Mouse (Mus musculus) gastrocnemius, postnatal 36 days (tissue): Measurements from ENCODE around the gene Anapc15-ps. TPM values are rescaled to one million over a fixed set of nuclear protein-coding genes. Genes with fewer than 3 reads are reported as not detected.

Experiments used
- DNase-seq, 2 experiments: peaks; one replicate each; pipeline ENCODE4 v3.0.0; 2022
- intact Hi-C: fragments of 180-260 bp; cut with DNase I; formaldehyde crosslinking; loops from one replicate; pipeline ENCODE4 v1.15.1; 2025
- long read RNA-seq, 2 experiments: library from polyadenylated mRNA; stranded (forward); transcript quantifications; one replicate each; pipeline ENCODE4 v2.0.0; 2021
- total RNA-seq, 2 experiments: library from RNA; stranded (reverse); gene quantifications; 2 replicates each; pipeline ENCODE4 v1.2.3; 2021

Gene Anapc15-ps
- not detected for total RNA-seq
- long read RNA-seq, experiment 1: 0 reads
- long read RNA-seq, experiment 2: 0 reads

- intact Hi-C loops: no loop called here
Measured at GRCm38 (mm10) chr10:95673351-95673750, at the start of gene Anapc15-ps. Gene Anapc15-ps, minus strand, starts transcription at chr10:95673451.

DNA sequence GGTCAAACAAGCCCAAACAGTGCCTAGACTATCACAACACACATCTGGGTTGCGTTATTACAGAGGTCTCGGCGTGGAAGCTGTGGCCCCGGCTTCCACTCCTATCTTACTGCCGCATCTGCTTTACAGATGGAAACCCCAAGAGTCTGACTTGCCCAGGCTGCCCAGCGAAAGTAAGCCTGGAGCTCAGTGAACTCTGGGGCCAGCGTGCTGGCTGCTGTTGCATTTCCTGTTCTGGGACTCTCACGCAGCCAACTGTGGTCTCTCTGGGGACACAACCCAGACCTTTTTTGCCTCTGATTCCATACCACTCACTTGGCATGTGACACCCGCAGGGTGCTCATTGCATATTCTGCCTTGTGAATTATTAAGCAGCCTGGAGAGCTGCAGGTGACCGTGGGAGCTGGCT lies 49.0 kb upstream of the Anapc15-ps start:
- intact Hi-C loops: no loop called here
- DNase-seq: no peak

More at GRCm38 (mm10) chr10:95673351-95673750, at the start of gene Anapc15-ps:
- no peak for DNase-seq

DNA sequence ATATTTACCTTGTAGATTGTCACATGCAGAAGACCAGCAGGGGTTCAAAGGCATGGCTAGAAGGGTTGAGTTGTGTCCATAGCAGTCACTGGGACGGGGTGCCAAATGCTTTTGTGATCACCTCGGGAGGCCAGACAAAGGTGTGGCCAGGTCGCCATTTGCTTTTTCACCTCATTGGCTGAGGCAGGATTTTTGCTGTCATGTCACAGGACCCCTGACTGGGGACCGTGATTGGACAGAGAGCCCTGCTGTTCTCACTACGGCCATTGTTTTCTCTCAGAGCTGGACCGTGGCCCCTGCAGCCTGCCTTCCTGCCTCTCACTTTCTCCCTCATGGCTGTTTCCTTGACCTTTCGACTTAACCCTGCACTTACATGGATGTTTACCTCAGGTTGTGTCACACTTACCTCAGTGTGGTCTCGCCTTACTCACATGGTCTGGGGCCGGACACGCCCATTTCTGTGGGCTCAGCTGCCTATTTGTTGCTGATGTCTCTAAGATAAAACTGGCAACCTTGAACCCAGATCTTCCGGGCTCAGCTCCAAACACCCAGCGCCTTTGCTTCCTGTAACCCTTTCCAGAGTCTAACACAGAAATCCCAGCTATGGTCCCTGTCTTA lies 47.0 kb upstream of the Anapc15-ps start:
- intact Hi-C loops: no loop called here

GRCm38 (mm10) chr10:95719472-95719871 lies 46.2 kb upstream of the Anapc15-ps start:
- no peak for DNase-seq
- intact Hi-C loops: no loop called here

More for the DNA sequence above, 47.0 kb upstream of the Anapc15-ps start:
- no peak for DNase-seq

- intact Hi-C loops: no loop called here
- no peak for DNase-seq
Measured at GRCm38 (mm10) chr10:95718760-95719159, 45.5 kb upstream of the Anapc15-ps start.

DNA sequence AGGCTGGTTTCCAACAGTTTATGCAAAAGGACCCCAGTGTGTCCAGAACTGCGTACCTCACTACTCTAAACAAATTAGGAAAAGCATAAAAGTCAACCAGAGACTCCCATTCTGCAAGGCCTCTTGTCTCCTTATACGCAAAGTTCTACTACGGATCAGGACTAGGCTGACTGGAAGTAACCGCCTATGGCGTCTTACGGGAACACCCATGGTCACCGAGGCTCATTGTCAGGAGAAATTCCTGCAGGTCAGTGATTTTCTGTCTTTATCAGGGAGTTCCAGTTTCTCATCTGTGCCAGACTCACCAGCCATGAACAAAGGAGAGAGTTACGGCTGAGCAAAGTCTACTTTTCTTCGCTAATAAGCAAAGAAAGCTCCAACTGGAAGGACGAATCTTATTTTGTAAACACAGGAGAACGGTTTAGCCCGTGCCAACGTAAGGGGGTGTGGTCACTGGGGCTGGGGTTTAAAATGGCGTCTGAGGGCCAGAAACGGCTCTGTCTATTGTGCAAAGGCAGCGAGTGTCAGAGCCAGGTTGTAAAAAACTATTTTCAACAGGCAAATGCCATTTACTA lies 43.9 kb upstream of the Anapc15-ps start:
- intact Hi-C loops: no loop called here
- no peak for DNase-seq

GRCm38 (mm10) chr10:95715687-95716086 lies 42.4 kb upstream of the Anapc15-ps start:
- intact Hi-C loops: no loop called here
- no peak for DNase-seq

DNA sequence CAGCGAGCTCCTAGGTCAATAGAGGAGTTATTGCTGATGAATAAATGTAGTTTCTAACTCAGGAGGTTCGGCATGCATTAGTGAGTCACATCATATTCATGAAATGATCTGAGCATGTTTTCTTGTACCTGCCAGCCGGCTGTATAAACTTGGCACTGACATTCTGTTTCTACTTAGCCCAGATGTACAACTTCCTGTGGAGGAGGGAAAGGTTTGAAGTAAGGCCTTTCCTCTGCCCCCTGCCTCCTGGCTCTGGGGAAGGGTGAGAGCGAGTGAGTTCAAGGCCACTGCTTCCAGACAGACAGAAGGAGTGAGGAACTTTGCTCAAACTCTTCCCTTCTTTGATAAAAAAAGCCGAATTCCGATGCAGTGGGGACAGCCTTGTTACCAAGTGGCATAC lies 39.0 kb upstream of the Anapc15-ps start:
- intact Hi-C loops: no loop called here
- no peak for DNase-seq

- intact Hi-C loops: no loop called here
- DNase-seq: no peak
Measured at GRCm38 (mm10) chr10:95709903-95710660, 36.8 kb upstream of the Anapc15-ps start.

DNA sequence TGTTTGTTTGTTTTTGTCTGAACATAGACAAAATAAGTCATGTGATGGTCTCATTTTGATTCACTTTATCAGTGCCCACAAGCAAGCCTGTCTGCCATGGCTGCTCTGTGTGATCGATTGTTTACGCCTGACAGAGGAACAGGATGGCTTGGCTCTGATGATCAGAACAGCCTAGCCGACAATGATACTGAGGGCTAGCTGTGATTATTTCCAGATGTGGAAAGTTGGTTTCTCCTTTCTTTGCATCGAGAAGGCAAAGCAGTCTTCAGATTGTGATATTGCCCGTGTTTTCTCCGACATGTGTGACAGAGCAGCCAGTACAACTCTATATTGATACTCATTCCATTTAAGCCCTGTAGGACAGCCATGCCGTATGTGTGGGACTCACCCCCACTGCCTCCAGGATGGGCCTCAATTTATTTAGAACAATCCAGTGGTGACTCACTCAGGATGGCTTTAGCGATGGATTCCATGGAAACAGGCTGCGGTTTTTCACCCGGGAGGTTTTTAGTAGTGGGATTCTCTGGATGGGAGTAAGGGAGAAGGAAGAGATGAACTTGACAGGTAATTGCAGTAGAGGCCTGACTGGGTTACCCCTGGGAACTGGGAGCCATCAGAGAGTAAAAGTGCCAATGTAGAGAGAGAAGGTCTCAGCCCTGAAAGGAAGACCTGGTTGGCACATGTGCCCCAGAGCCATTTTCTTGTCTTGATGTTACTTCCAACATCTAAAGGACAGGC lies 36.1 kb upstream of the Anapc15-ps start:
- DNase-seq: no peak
- intact Hi-C loops: no loop called here

DNA sequence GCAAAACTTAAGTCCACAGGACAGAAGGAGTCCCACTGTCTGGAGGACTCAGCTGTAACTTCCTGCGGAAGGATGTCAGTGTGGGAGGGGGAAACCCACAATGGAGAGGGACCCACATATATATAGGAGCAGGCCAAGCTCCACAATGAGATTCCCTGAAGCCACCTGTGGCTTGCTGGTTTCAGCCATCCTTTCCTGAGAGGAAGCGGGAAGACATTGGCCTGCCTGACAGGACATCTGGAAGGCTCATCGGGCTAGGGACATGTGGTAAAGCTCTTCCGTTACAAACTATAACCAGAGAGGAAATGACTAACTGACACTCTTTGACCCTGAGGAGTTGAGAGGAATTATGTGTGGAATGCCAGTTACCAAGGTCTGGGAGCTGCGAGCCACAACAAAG lies 34.8 kb upstream of the Anapc15-ps start:
- intact Hi-C loops: no loop called here
- no peak for DNase-seq

DNA sequence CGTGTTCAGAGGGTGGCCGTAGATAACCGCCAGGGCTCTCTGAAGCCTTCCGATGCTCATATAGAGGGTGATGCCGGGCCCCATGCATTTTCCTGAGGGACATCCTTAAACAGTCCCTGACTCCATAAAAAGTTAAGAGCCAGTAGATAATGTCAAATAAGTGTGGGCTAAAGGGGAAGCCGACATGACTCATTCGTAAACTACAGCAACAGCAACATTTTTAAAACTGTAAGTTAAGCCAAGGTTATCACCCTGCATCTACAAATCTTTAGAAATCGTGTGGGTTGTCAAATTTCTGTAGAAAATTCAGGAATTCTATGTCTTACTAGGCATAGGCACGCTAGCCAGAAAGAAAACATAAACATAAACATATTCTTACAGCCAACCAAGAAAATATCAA lies 33.6 kb upstream of the Anapc15-ps start:
- DNase-seq: no peak
- intact Hi-C loops: no loop called here

GRCm38 (mm10) chr10:95705747-95706146 lies 32.5 kb upstream of the Anapc15-ps start:
- intact Hi-C loops: no loop called here
- no peak for DNase-seq

DNA sequence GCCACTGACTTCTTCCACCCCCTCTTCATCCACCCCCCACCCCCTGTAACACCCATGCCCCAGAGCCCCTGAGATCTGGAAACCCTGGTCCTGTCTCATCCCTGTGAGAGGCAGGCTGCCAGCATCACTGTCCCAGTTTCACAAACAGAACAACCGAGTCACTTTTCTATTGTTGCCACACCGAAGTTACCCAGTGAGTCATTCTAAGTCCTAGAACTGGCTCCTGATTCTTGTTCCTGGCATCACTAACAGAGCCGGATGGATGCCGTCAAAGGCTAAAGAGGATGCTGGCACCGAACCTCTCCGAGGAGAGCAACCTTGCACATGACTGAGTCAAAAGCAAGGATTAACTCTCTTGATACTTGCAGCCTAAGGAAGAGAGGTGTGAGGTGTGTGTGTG lies 31.6 kb upstream of the Anapc15-ps start:
- no peak for DNase-seq
- intact Hi-C loops: loop anchor here (5.0 kb wide), 1 partner anchor 47 kb away; no protein-coding TSS in a partner anchor

GRCm38 (mm10) chr10:95703730-95704129 lies 30.5 kb upstream of the Anapc15-ps start:
- intact Hi-C loops: loop anchor here (5.0 kb wide), 1 partner anchor 49 kb away; no protein-coding TSS in a partner anchor
- no peak for DNase-seq

DNA sequence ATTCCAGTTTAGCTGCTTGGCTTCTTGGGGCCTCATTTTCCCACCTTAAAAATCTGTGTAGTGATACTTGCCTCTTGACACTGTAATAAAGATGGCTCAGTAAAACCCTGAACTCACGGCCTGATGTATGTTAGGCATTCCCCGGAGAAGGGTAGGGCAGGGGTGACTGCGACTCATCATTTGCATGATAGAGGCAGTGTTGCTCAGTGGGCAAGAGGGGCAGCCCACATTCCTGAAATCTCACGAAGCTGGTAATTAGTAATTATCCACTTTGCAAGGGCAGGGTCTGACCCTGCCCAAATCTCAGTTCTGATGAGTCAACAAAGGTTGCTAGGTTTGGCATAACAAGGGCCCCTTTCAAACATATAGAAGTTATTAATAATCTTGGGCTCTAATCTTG lies 27.2 kb upstream of the Anapc15-ps start:
- intact Hi-C loops: loop anchor here (5.0 kb wide), 1 partner anchor 52 kb away; no protein-coding TSS in a partner anchor

DNA sequence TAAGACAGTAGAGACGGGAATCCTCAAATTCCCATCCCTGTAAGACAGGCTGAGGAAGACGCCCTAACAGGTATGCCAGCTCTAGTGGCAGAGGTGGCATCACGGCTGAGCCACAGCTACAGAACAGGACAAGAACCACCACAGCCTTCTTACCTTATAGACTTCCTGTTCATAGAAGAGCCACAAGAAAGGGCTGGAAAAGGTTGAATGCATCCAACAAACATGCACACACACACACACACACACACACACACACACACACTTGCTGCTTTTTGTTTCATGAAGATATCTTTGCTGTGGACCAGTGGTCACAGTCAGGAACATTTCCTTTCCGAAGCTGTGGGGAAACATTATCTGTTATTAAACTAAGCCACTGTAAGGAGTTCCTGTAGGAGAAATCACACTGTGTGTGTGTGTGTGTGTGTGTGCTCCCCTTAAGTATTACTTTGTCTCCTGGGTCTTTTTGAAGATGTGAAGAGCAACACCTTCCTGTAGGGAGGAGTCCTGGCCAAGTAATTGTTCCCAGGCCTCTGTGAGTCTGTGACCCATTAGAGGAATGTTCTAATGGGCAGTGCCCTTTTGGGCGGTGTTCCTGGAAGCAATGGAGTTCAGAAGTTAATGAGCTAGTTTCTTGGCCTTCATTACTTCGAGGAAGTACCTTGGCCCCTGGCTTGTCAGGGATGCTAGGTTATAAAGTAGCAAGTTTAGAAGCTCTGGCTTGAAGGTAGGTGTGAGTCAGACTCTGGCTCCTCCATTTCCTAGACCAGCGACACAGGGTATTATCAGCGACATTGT lies 25.9 kb upstream of the Anapc15-ps start:
- intact Hi-C loops: no loop called here
- no peak for DNase-seq

More for the DNA sequence above, 27.2 kb upstream of the Anapc15-ps start:
- DNase-seq: no peak

GRCm38 (mm10) chr10:95696253-95696641 lies 23.0 kb upstream of the Anapc15-ps start:
- intact Hi-C loops: no loop called here
- no peak for DNase-seq

DNA sequence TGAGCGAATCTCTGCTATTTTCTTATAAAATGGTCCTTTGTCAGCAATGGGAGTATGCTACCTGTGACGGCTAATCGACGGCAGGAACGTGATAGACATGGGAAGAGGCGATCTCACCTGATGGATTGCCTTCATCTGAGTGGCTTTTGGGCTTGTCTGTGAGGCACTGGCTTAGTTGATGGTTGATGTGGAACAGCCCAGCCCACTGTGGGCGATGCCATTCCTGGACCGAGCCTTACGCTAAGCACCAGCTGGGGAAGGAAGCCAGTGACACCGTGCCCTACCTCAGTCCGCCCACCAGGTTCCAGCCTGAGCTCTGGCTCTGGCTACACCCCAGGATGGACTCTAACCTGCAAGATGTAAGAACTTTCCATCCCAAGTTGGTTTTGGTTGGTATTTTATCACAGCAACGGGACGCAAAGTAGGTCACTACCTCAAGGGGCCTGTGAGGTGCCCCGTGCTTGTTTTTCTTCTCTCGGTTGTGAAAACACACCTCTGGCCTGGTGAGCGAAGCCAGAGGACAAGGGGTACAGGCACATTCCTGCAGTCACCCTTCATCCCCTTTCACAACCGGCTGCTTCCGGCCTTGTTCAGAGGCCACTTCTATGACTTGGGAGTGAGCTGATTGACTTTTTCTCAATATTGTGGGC lies 22.5 kb upstream of the Anapc15-ps start:
- DNase-seq: no peak
- intact Hi-C loops: no loop called here
